Mouse (Mus musculus): ENCODE data around the gene Numb.

DNA sequence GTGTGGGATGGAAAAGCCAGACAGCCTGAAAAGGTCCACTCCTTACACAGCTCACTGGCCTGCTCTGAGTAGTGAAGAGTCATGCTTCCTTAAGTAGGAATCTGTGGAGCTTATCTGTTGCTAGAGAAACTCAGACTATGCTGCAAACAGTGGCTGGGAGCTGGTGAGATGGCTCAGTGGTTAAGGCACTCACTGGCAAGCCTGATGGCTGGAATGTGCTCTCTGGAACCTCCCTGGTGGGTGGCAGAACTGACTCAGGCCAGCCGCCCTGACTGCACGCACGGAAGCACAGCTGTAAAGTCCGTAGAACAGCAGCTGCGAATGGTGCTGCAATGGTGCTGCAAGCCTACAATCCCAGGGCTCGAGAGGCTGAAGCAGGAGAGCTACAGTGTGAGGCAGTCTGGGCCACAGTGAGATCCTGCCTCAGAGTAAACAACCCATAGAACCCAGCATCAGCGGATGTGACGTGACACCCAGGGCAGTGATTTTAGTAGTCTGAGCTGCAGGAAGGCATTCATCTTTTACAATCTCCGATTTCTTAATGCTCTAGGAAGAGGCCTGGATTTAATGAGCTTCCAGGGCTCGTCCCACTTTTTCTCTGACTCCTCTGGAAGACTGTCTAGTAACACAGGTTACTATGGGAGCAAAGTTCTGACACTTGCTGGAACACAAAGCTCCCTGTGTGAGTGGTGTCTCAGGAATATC, 128.9 kb downstream of the Numb start:
- TF ChIP-seq POLR2A (IDR thresholded peaks at IDR 0.05; ENCODE audit: control insufficient read depth, low read depth, low read length) (no peak), CTCF (IDR thresholded peaks at IDR 0.05; ENCODE audit: control insufficient read depth, insufficient read depth, insufficient replicate concordance, low read depth, low read length) (no peak)

Data from testis, adult 2 months (tissue).